11 mouse cellular contexts compared by ENCODE assay signal in genomic region chr14:31062277-31062676, GRCm38 (mm10). TPM values are rescaled to one million over a fixed set of nuclear protein-coding genes. Genes with fewer than 3 reads are reported as not detected.
DNase-seq lines count a peak whose midpoint lies in the region; ATAC-seq lines count a peak whose summit lies in the region.
"Had no signal": no experiment of that assay in that cellular context is flagged by ENCODE, and none has a peak within 500 bp of the region (broad histone marks: within the 10 kb centered on the region; RNA-seq: fewer than 3 reads in every experiment).

No protein-coding gene starts in this region.

- no peak overlapping the region for H3K9ac ChIP-seq in embryonic facial prominence, embryonic 11.5 days (replicated peaks; ENCODE audit: low read length)
- no peak overlapping the region for H3K9ac ChIP-seq in midbrain, embryonic 14.5 days (replicated peaks; ENCODE audit: low read length)
- H3K9ac ChIP-seq in midbrain, embryonic 13.5 days (replicated peaks) = no peak overlapping the region
- H3K9ac ChIP-seq in embryonic facial prominence, embryonic 14.5 days (ENCODE audit: low read depth, low read length) = no peak overlapping the region
- H3K9ac ChIP-seq: embryonic facial prominence, embryonic 13.5 days; heart, embryonic 13.5 days had no signal

- no peak for ATAC-seq in embryonic facial prominence, embryonic 11.5 days (replicated peaks; ENCODE audit: insufficient number of reproducible peaks, low FRiP score, low TSS enrichment, low read depth)
- no peak for ATAC-seq in midbrain, embryonic 14.5 days (ENCODE audit: low FRiP score, low TSS enrichment)
- ATAC-seq in midbrain, embryonic 13.5 days = no peak
- ATAC-seq in embryonic facial prominence, embryonic 14.5 days (ENCODE audit: low read depth) = no peak

- no peak overlapping the region for H3K4me2 ChIP-seq in embryonic facial prominence, embryonic 11.5 days (ENCODE audit: low read depth, low read length)
- no peak overlapping the region for H3K4me2 ChIP-seq in midbrain, embryonic 14.5 days (ENCODE audit: low read length)
- H3K4me2 ChIP-seq in midbrain, embryonic 13.5 days (replicated peaks) = no peak overlapping the region
- no peak overlapping the region for H3K4me2 ChIP-seq in embryonic facial prominence, embryonic 14.5 days (ENCODE audit: low read depth, low read length)
- H3K4me2 ChIP-seq: embryonic facial prominence, embryonic 13.5 days; heart, embryonic 13.5 days had no signal

- DNase-seq in embryonic facial prominence, embryonic 11.5 days (ENCODE audit: low spot score) = peak; percentile 44
- DNase-seq in embryonic facial prominence, embryonic 10.5 days (ENCODE audit: low spot score) = no peak
- peak; percentile 43 for DNase-seq in midbrain, embryonic 14.5 days
- DNase-seq in embryonic facial prominence, embryonic 14.5 days (ENCODE audit: low spot score) = peak; percentile 28
- DNase-seq in retina, embryonic 14.5 days (ENCODE audit: low spot score) = peak; percentile 31
- no peak for DNase-seq in spleen, postnatal 36 days (ENCODE audit: low spot score in 2 of 2)
- DNase-seq in right cerebral cortex, postnatal 14 days = no peak
- DNase-seq: layer of hippocampus, adult 9-11 months had no signal

- H3K27ac ChIP-seq in embryonic facial prominence, embryonic 11.5 days (replicated peaks; ENCODE audit: low read depth, low read length) = no peak overlapping the region
- no peak overlapping the region for H3K27ac ChIP-seq in embryonic facial prominence, embryonic 10.5 days (replicated peaks)
- no peak overlapping the region for H3K27ac ChIP-seq in midbrain, embryonic 14.5 days (replicated peaks; ENCODE audit: low read depth, low read length)
- H3K27ac ChIP-seq in midbrain, embryonic 13.5 days = no peak overlapping the region
- H3K27ac ChIP-seq in embryonic facial prominence, embryonic 14.5 days (replicated peaks; ENCODE audit: low read depth, low read length) = no peak overlapping the region
- H3K27ac ChIP-seq: embryonic facial prominence, embryonic 13.5 days; heart, embryonic 13.5 days had no signal

- 69% methylated on average over 1 of the region's 1 CpGs for WGBS in embryonic facial prominence, embryonic 11.5 days
- 82% methylated on average over 1 of the region's 1 CpGs for WGBS in embryonic facial prominence, embryonic 10.5 days
- 80% methylated on average over 1 of the region's 1 CpGs for WGBS in midbrain, embryonic 14.5 days
- WGBS in midbrain, embryonic 13.5 days = 83% methylated on average over 1 of the region's 1 CpGs
- WGBS in embryonic facial prominence, embryonic 14.5 days = 60% methylated on average over 1 of the region's 1 CpGs

- H3K27me3 ChIP-seq in embryonic facial prominence, embryonic 11.5 days (ENCODE audit: control insufficient read depth, insufficient read depth, low read length) = no peaks in the 10 kb centered on the region
- no peaks in the 10 kb centered on the region for H3K27me3 ChIP-seq in embryonic facial prominence, embryonic 10.5 days (replicated peaks; ENCODE audit: low read depth, poor library complexity, severe bottlenecking)
- no peaks in the 10 kb centered on the region for H3K27me3 ChIP-seq in midbrain, embryonic 14.5 days (ENCODE audit: control insufficient read depth, insufficient read depth, low read length)
- no peaks in the 10 kb centered on the region for H3K27me3 ChIP-seq in midbrain, embryonic 13.5 days
- no peaks in the 10 kb centered on the region for H3K27me3 ChIP-seq in embryonic facial prominence, embryonic 14.5 days (replicated peaks; ENCODE audit: control insufficient read depth, insufficient read depth, low read length)
- H3K27me3 ChIP-seq: embryonic facial prominence, embryonic 13.5 days; heart, embryonic 13.5 days had no signal

- no peaks in the 10 kb centered on the region for H3K4me1 ChIP-seq in embryonic facial prominence, embryonic 11.5 days (ENCODE audit: control insufficient read depth, insufficient read depth, low read length)
- H3K4me1 ChIP-seq in embryonic facial prominence, embryonic 10.5 days = no peaks in the 10 kb centered on the region
- no peaks in the 10 kb centered on the region for H3K4me1 ChIP-seq in midbrain, embryonic 14.5 days (ENCODE audit: control insufficient read depth, insufficient read depth, low read length)
- H3K4me1 ChIP-seq in midbrain, embryonic 13.5 days (replicated peaks) = no peaks in the 10 kb centered on the region
- no peaks in the 10 kb centered on the region for H3K4me1 ChIP-seq in embryonic facial prominence, embryonic 14.5 days (ENCODE audit: control insufficient read depth, insufficient read depth, low read length)
- H3K4me1 ChIP-seq: embryonic facial prominence, embryonic 13.5 days; heart, embryonic 13.5 days had no signal

- no peak overlapping the region for H3K4me3 ChIP-seq in embryonic facial prominence, embryonic 11.5 days (ENCODE audit: low read depth, low read length)
- no peak overlapping the region for H3K4me3 ChIP-seq in embryonic facial prominence, embryonic 10.5 days
- no peak overlapping the region for H3K4me3 ChIP-seq in midbrain, embryonic 14.5 days (replicated peaks; ENCODE audit: low read depth, low read length)
- H3K4me3 ChIP-seq in midbrain, embryonic 13.5 days (replicated peaks) = no peak overlapping the region
- H3K4me3 ChIP-seq in embryonic facial prominence, embryonic 14.5 days (ENCODE audit: low read depth, low read length) = no peak overlapping the region
- H3K4me3 ChIP-seq: embryonic facial prominence, embryonic 13.5 days; heart, embryonic 13.5 days had no signal

- peaks cover 17% of the 10 kb centered on the region for H3K36me3 ChIP-seq in embryonic facial prominence, embryonic 11.5 days (replicated peaks; ENCODE audit: control insufficient read depth, insufficient read depth, low read depth, low read length)
- H3K36me3 ChIP-seq in embryonic facial prominence, embryonic 10.5 days (replicated peaks) = peaks cover 96% of the 10 kb centered on the region
- peaks cover 81% of the 10 kb centered on the region for H3K36me3 ChIP-seq in midbrain, embryonic 14.5 days (ENCODE audit: control insufficient read depth, insufficient read depth, low read length)
- peaks cover 73% of the 10 kb centered on the region for H3K36me3 ChIP-seq in midbrain, embryonic 13.5 days
- peaks cover 79% of the 10 kb centered on the region for H3K36me3 ChIP-seq in embryonic facial prominence, embryonic 14.5 days (ENCODE audit: control insufficient read depth, insufficient read depth, low read length)

- no peaks in the 10 kb centered on the region for H3K9me3 ChIP-seq in embryonic facial prominence, embryonic 11.5 days (replicated peaks; ENCODE audit: control insufficient read depth, low read length)
- H3K9me3 ChIP-seq in embryonic facial prominence, embryonic 10.5 days = no peaks in the 10 kb centered on the region
- H3K9me3 ChIP-seq in midbrain, embryonic 14.5 days (ENCODE audit: control insufficient read depth, low read length) = no peaks in the 10 kb centered on the region
- no peaks in the 10 kb centered on the region for H3K9me3 ChIP-seq in midbrain, embryonic 13.5 days
- no peaks in the 10 kb centered on the region for H3K9me3 ChIP-seq in embryonic facial prominence, embryonic 14.5 days (ENCODE audit: control insufficient read depth, low read length)
- H3K9me3 ChIP-seq: embryonic facial prominence, embryonic 13.5 days; heart, embryonic 13.5 days had no signal

RNA-seq across cellular contexts. Expression of gene Gnl3, which starts 43.3 kb away (rescaled TPM):
- 113 and 129 TPM in 2 replicates for polyA plus RNA-seq in embryonic facial prominence, embryonic 11.5 days (2014; fragmentation: Nextera tagmentation; extraction: Ambion mirVana)
- polyA plus RNA-seq in embryonic facial prominence, embryonic 10.5 days (2016; fragmentation: Nextera tagmentation; extraction: Ambion mirVana) = 149 and 151 TPM in 2 replicates
- polyA plus RNA-seq in midbrain, embryonic 14.5 days (2014; fragmentation: Nextera tagmentation; extraction: Ambion mirVana) = 44.5 and 49.7 TPM in 2 replicates
- polyA plus RNA-seq in midbrain, embryonic 13.5 days (2015; fragmentation: Nextera tagmentation; extraction: Ambion mirVana) = 54.6 and 57.1 TPM in 2 replicates
- 107 and 109 TPM in 2 replicates for polyA plus RNA-seq in embryonic facial prominence, embryonic 14.5 days (2014; fragmentation: Nextera tagmentation; extraction: Ambion mirVana)

RNA-seq across cellular contexts. Expression of gene Pbrm1, which starts 43.3 kb away (rescaled TPM):
- 123 and 125 TPM in 2 replicates for polyA plus RNA-seq in embryonic facial prominence, embryonic 11.5 days (2014; fragmentation: Nextera tagmentation; extraction: Ambion mirVana)
- polyA plus RNA-seq in embryonic facial prominence, embryonic 10.5 days (2016; fragmentation: Nextera tagmentation; extraction: Ambion mirVana) = 153 and 163 TPM in 2 replicates
- polyA plus RNA-seq in midbrain, embryonic 14.5 days (2014; fragmentation: Nextera tagmentation; extraction: Ambion mirVana) = 120 and 136 TPM in 2 replicates
- 175 and 181 TPM in 2 replicates for polyA plus RNA-seq in midbrain, embryonic 13.5 days (2015; fragmentation: Nextera tagmentation; extraction: Ambion mirVana)
- polyA plus RNA-seq in embryonic facial prominence, embryonic 14.5 days (2014; fragmentation: Nextera tagmentation; extraction: Ambion mirVana) = 84.6 and 96.5 TPM in 2 replicates

Comparison
In these comparisons a context has a peak if more than half of its experiments do, and no peak if none do; other contexts are left out.
1. DNase-seq: peak in embryonic facial prominence, embryonic 11.5 days (single experiment), midbrain, embryonic 14.5 days (single experiment), embryonic facial prominence, embryonic 14.5 days (single experiment) and retina, embryonic 14.5 days (single experiment); none in embryonic facial prominence, embryonic 10.5 days (single experiment), spleen, postnatal 36 days (0 of 2) and right cerebral cortex, postnatal 14 days (single experiment).